Mouse (Mus musculus) common myeloid progenitor, adult 5-6 weeks (primary cell): ENCODE measurements at regions not wholly inside any gene's neighbourhood (a gene's known extent, or its start where the extent isn't known, plus 50 kb on each side); places are given as distances from the start of the nearest gene placed in this dataset.
A peak's percentile ranks its signal among the peaks of the same experiment; 100 is the strongest.

Experiments used
- ATAC-seq: replicated peaks from 2 replicates; pipeline ENCODE4 v1.8.0; 2016; ENCODE audit warnings: low read depth, mild to moderate bottlenecking, moderate TSS enrichment, inconsistent platforms; ENCODE audit not compliant: poor library complexity, severe bottlenecking

GRCm38 (mm10) chr17:52210483-52210882 lies 377.4 kb upstream of the Satb1 start:
- no peak for ATAC-seq

DNA sequence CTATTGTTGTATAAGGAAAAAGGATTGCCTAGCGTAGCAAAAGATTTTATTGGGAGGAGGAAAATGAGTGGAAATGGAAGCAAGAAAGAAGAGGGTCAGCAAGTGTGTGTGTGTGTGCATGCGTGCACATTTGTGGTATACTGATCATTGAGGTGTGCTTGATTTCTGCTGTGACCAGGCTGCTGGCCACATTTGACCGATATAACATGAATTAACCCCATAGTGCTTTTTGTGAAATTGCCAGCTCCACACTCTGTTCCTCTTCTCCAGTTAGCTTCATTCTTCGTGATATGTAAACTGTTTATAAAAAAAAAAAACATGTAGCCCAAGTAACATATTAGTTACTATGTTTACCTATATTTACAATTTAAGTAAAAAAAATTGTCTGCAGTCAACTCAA lies 364.6 kb upstream of the Satb1 start:
- no peak for ATAC-seq

GRCm38 (mm10) chr17:52196811-52197210 lies 363.7 kb upstream of the Satb1 start:
- ATAC-seq: no peak

GRCm38 (mm10) chr17:52195804-52196203 lies 362.7 kb upstream of the Satb1 start:
- no peak for ATAC-seq

GRCm38 (mm10) chr17:52191064-52191682 lies 358.1 kb upstream of the Satb1 start:
- ATAC-seq: no peak

GRCm38 (mm10) chr17:52182706-52183105 lies 349.6 kb upstream of the Satb1 start:
- peak; percentile 82 for ATAC-seq

DNA sequence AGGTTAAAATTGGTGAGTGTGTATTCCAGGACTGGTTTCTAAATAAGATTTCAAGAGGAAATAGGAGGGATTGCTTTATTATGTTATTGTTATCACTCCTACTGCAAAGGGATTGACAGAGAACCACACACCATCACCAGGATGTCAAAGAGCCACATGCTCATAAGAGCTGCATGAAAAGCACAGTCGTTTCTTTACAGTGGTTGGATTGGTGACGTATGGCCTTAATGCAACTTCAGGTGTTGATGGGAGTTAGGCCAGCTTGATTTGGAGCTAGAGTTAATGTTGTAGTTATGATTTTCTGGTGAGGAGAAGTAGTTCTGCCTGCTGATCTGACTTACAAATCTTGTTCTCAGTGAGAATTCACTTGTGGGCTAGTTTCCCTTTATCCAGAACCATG lies 344.9 kb upstream of the Satb1 start:
- no peak for ATAC-seq

DNA sequence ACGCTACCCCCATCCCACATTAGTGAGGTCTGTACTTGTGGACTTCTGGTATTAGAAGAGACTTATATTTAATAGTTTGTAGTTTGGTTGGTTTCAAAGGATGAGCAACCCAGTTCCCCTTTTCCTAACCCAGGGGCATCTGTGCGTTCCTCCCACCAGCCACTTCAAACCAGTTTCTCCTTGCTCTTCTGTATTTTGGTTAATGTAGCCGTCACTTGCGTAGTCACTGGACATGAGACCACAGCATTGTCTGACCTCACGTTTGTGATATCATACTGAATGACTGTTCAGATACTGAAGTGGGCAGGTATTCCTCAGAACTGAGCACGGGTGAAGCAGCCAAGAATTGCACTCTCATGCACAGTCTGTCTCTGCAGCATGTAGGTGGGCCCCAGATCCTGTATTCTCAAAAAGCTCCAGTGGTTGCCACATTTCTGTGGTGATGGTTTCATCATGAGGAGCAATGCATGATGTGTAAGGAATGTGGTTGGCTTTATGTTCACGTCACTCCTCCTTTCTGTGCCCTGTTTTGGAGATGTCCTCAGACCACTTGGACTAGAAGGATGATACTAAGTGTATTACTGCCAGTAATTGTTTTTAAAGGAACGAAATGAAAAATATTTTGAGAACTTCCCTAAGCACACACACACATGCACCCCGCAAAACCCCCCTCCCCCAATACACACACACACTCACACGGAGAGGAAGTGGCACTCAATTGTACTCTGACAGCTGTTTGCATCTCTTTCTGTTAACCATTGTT lies 335.2 kb upstream of the Satb1 start:
- ATAC-seq: peak; percentile 92

DNA sequence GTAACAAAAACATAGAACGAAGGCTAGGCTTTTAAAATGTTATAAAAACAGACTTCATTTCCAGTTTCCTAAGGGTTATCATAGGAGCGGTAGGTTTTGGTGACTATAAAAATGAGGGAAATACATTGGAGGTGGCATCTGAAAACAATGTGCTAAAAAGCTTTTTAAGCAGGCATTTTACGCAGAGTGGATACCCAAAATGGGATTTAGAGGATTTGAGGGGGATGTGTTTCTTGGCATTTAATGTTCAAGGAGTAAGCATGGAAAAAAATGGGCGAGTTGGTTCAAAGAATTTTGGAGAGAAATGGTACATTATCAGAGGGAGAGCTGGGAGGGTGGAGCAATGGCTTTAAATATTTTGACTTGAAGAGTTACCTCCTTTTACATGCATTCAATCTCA lies 334.6 kb upstream of the Satb1 start:
- ATAC-seq: no peak

DNA sequence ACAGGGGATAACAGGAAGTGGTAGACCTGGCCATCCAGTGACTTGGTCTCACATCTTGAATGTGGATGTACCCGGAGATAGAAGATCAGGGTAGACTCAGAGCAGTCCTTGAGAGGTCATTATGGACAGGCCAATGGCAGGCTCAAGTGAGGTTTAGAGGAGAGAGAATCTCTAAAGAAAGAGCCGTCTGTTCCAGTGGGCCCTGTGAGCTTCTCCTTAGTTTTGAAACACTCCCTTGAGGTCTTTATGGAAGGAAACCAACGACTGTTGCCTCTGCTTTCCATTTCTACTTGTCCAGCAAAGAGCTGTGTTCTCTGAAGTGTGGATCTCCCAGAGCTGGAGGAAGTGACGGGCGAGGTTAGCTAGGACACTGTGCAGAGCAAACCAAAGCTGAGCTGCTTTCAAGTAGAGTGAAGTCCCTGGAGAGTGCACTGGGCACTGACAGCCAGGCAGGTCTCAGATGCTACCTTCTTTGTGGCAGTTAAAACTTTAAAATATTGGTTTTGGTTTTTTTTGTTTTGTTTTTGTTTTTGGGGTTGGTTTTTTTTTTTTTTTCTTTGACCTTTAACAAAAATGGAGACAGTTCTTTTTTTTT lies 332.9 kb upstream of the Satb1 start:
- ATAC-seq: no peak

GRCm38 (mm10) chr17:52162559-52163397 lies 329.7 kb upstream of the Satb1 start:
- peak; percentile 57 for ATAC-seq

DNA sequence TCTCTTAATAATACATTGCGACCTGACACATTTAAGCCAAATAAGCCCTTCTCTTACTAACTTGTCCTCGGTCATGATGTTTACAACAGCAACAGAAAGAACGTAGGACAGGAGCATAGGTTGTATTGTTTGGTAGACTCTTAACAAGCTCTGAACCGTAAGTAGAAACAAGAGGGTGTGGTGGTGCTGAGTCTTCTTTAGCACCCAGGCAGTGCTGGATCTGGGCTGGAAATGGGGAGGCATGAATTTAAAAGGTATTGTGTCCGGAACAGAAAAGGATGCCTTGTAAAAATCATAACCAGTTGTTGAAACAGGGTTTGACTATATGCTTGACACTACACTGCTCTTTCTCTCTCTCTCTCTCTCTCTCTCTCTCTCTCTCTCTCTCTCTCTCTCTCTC lies 317.4 kb upstream of the Satb1 start:
- ATAC-seq: no peak

- ATAC-seq: no peak
These were observed 316.7 kb upstream of the Satb1 start for GRCm38 (mm10) chr17:52149834-52150233.

DNA sequence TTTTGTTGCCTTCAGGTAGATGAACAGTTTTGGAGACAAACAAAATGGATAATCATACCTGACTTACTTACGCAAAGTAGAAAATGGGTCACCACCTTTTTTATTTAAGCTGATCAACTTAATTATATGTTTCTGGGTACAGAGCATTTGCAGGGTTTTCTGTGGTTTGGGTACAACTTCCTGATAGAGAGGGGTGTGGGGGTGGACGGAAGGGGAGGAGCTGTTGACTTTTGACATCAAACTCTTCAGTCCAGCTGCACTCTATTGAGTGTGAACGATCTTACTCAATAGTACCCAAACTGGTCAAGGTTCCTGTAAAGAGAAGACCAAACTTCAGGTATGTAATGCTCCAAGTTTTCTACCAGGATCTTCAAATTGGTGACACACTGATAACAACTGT lies 316.0 kb upstream of the Satb1 start:
- peak; percentile 80 for ATAC-seq

GRCm38 (mm10) chr17:52103891-52104290 lies 270.8 kb upstream of the Satb1 start:
- no peak for ATAC-seq

GRCm38 (mm10) chr17:52085834-52086233 lies 252.7 kb upstream of the Satb1 start:
- ATAC-seq: no peak

GRCm38 (mm10) chr17:52084455-52084854 lies 251.4 kb upstream of the Satb1 start:
- ATAC-seq: no peak

DNA sequence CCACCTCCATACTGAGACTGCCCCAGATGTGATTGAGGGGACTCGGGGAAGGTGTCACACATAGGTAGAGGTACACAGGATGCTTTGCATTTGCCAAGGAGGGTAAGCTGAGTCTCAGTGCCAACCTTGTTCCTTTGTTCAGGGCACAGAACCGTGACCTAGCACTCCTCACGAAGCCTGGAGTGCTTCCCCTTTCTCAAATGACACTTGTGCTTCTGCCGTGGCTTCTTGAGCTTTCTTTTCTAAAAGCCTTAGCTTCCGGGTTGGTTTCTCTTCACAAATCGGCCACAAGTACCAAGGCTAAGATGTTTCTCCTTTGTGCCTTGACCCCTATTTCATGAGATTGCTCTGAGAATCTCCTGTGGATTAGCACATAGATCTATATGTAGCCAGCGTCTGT lies 246.2 kb upstream of the Satb1 start:
- ATAC-seq: peak; percentile 74

DNA sequence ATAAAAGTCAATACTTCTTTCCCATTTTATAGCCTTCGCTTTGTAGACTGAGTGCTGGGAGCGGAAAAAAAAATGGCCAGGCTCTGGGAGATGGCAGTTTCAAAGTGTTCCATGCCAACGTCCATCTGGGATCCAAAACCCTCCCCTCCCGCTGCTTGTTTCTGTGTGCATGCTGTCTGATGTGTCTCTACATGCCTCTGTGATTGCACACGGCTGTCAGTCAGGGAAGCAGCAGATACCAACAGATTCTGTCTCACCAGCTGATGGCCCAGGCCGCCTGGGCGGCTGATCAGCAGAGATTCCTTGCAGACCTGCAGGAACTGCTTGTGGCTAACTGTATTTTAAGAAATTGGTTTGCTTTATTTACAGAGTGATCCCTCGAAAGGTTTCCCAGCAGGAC lies 245.4 kb upstream of the Satb1 start:
- no peak for ATAC-seq

- ATAC-seq: no peak
These were observed 244.9 kb upstream of the Satb1 start for GRCm38 (mm10) chr17:52077951-52078350.

- no peak for ATAC-seq
These were observed 243.7 kb upstream of the Satb1 start for GRCm38 (mm10) chr17:52076746-52077145.
